Comparison of ENCODE assay signal across 13 mouse cellular contexts in the genomic region with DNA sequence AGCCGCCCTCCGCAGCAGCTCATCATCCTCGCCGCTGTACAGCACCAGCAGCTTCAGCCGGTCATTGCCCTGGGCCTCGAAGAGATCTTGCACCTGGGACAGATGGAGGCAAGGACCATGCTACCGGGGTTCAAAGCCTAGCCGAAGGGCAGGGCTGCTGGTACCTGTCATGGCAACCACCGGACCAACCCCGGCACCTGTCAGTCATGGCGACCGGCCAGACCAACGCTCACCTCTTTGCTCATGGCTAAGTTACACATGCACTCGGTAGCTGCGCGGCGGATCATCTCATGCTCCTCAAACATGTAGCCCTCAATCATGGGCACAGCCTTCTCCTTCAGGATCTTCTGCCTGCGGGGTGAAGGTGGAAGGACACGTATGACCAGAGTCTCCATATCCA. TPM values are rescaled to one million over a fixed set of nuclear protein-coding genes. Genes with fewer than 3 reads are reported as not detected.
DNase-seq lines count a peak whose midpoint lies in the region.
"Had no signal": no experiment of that assay in that cellular context is flagged by ENCODE, and none has a peak within 500 bp of the region (broad histone marks: within the 10 kb centered on the region; RNA-seq: fewer than 3 reads in every experiment).

No protein-coding gene starts in this region.

- peak; percentile 36 for DNase-seq in adrenal gland, adult (ENCODE audit: inconsistent age in 2 of 2, low spot score in 1 of 2)
- no peak for DNase-seq in adrenal gland, postnatal 4 days (ENCODE audit: low spot score in 2 of 2)
- DNase-seq in cerebellum, adult 9-11 months = peak; percentile 65
- no peak for DNase-seq in cerebellum, adult 18-20 months
- DNase-seq in testis, postnatal 10 days (ENCODE audit: low spot score) = peak; percentile 62
- DNase-seq in testis, postnatal 14 days (ENCODE audit: low spot score) = no peak
- no peak for DNase-seq in layer of hippocampus, adult 9-11 months
- DNase-seq: adrenal gland, postnatal 10 days; B cell, adult 2 months; gastrocnemius, postnatal 14 days; heart, postnatal 36 days; kidney, adult 11 months; kidney, adult 9 months had no signal

RNA-seq across cellular contexts. Expression of gene Rccd1, which starts 1.8 kb away (rescaled TPM):
- 10 to 100 TPM; 15.8 to 20.5 TPM for total RNA-seq in adrenal gland, postnatal 4 days (2021)

RNA-seq across cellular contexts. Expression of gene Unc45a, which starts 14.7 kb away (rescaled TPM):
- 10 to 100 TPM; 43.6 to 53.5 TPM for total RNA-seq in adrenal gland, postnatal 4 days (2021)

RNA-seq across cellular contexts. Expression of gene Hddc3, which starts 16.8 kb away (rescaled TPM):
- 10 to 100 TPM; 41.8 to 42.4 TPM for total RNA-seq in adrenal gland, postnatal 4 days (2021)

RNA-seq across cellular contexts. Expression of gene Prc1, which starts 31.8 kb away (rescaled TPM):
- 10 to 100 TPM; 54.3 to 63.7 TPM for total RNA-seq in adrenal gland, postnatal 4 days (2021)

RNA-seq across cellular contexts. Expression of gene Man2a2, which starts 45.1 kb away (rescaled TPM):
- total RNA-seq in adrenal gland, postnatal 4 days (2021) = 100 to 1,000 TPM; 106 to 111 TPM

Comparison
In these comparisons a context has a peak if more than half of its experiments do, and no peak if none do; other contexts are left out.
1. DNase-seq: peak in adrenal gland, adult (2 of 2), cerebellum, adult 9-11 months (single experiment) and testis, postnatal 10 days (single experiment); none in adrenal gland, postnatal 4 days (0 of 2), cerebellum, adult 18-20 months (0 of 2), testis, postnatal 14 days (single experiment) and layer of hippocampus, adult 9-11 months (single experiment).